Mouse (Mus musculus): ENCODE results near the gene Inhbc. TPM values are rescaled to one million over a fixed set of nuclear protein-coding genes. Genes with fewer than 3 reads are reported as not detected.

The Inhbc gene
- not detected in 2 replicates for polyA plus RNA-seq (2021; fragmentation: Nextera tagmentation)
- long read RNA-seq, experiment 1, result 0 reads
- long read RNA-seq, experiment 2, result 0 reads

GRCm38 (mm10) chr10:127369834-127370820, at the start of gene Inhbc:
Inhbc (minus strand) TSS chr10:127370431.

GRCm38 (mm10) chr10:127380251-127380691, 10.0 kb upstream of the Inhbc start, which contains the start of gene R3hdm2:
R3hdm2 (plus strand) TSS chr10:127380327.

GRCm38 (mm10) chr10:127353909-127354895, 16.0 kb downstream of the Inhbc start, which contains the start of gene Inhbe:
Inhbe (minus strand) TSS chr10:127354411.

GRCm38 (mm10) chr10:127341891-127342639, 28.2 kb downstream of the Inhbc start, which contains the start of gene Gli1:
Gli1 (minus strand) TSS chr10:127341974.

GRCm38 (mm10) chr10:127321621-127322020, 48.6 kb downstream of the Inhbc start, which contains the start of gene Arhgap9:
Arhgap9 (plus strand) TSS chr10:127321964.

GRCm38 (mm10) chr10:127311476-127312355, 58.5 kb downstream of the Inhbc start, which contains the start of gene Mars:
Mars (minus strand) TSS chr10:127311786.

Other genes with a start within 250 kb of the Inhbc start
- gene Os9, start 249.3 kb downstream of the Inhbc start, polyA plus RNA-seq (2021; fragmentation: Nextera tagmentation), result 24.9 and 33.0 TPM in 2 replicates
- 86.3 and 104 TPM in 2 replicates for gene B4galnt1, start 205.2 kb downstream of the Inhbc start, polyA plus RNA-seq (2021; fragmentation: Nextera tagmentation)
- 2.6 and 2.7 TPM in 2 replicates for gene Slc26a10, start 189.8 kb downstream of the Inhbc start, polyA plus RNA-seq (2021; fragmentation: Nextera tagmentation)
- gene Arhgef25, start 180.3 kb downstream of the Inhbc start, polyA plus RNA-seq (2021; fragmentation: Nextera tagmentation), result 33.4 and 33.7 TPM in 2 replicates
- gene Dtx3, start 174.7 kb downstream of the Inhbc start, polyA plus RNA-seq (2021; fragmentation: Nextera tagmentation), result 6.5 and 8.7 TPM in 2 replicates
- 76.9 and 80.5 TPM in 2 replicates for gene Pip4k2c, start 158.8 kb downstream of the Inhbc start, polyA plus RNA-seq (2021; fragmentation: Nextera tagmentation)
- 133 and 152 TPM in 2 replicates for gene Kif5a, start 107.1 kb downstream of the Inhbc start, polyA plus RNA-seq (2021; fragmentation: Nextera tagmentation)
- 237 and 276 TPM in 2 replicates for gene Dctn2, start 104.1 kb downstream of the Inhbc start, polyA plus RNA-seq (2021; fragmentation: Nextera tagmentation)
- 3.0 and 3.7 TPM in 2 replicates for gene Mbd6, start 81.4 kb downstream of the Inhbc start, polyA plus RNA-seq (2021; fragmentation: Nextera tagmentation)
- gene Mars, start 58.6 kb downstream of the Inhbc start, polyA plus RNA-seq (2021; fragmentation: Nextera tagmentation), result 49.6 and 52.6 TPM in 2 replicates
- gene Arhgap9, start 48.5 kb downstream of the Inhbc start, polyA plus RNA-seq (2021; fragmentation: Nextera tagmentation), result 0.45 and 0.73 TPM in 2 replicates
- 0.05 TPM in 1 of 2 replicates, not detected in the other for gene Gli1, start 28.5 kb downstream of the Inhbc start, polyA plus RNA-seq (2021; fragmentation: Nextera tagmentation)
- not detected in 2 replicates for gene Inhbe, start 16.0 kb downstream of the Inhbc start, polyA plus RNA-seq (2021; fragmentation: Nextera tagmentation)
- 41.5 and 45.4 TPM in 2 replicates for gene R3hdm2, start 9.9 kb upstream of the Inhbc start, polyA plus RNA-seq (2021; fragmentation: Nextera tagmentation)
- gene Stac3, start 131.3 kb upstream of the Inhbc start, polyA plus RNA-seq (2021; fragmentation: Nextera tagmentation), result not detected in 2 replicates
- gene Ndufa4l2, start 144.5 kb upstream of the Inhbc start, polyA plus RNA-seq (2021; fragmentation: Nextera tagmentation), result 3.8 and 6.6 TPM in 2 replicates
- gene Shmt2, start 152.0 kb upstream of the Inhbc start, polyA plus RNA-seq (2021; fragmentation: Nextera tagmentation), result 15.5 and 17.2 TPM in 2 replicates
- 0.56 and 0.95 TPM in 2 replicates for gene Nxph4, start 164.1 kb upstream of the Inhbc start, polyA plus RNA-seq (2021; fragmentation: Nextera tagmentation)